Mouse (Mus musculus) kidney, embryonic 15.5 days (tissue): ENCODE measurements around the gene Sowaha. TPM values are rescaled to one million over a fixed set of nuclear protein-coding genes. Genes with fewer than 3 reads are reported as not detected.

Experiments
- ATAC-seq: fragments of 200-750 bp; cut with Nextera tagmentation; replicated peaks from 2 replicates; pipeline ENCODE4 v1.8.0; 2017; ENCODE audit warnings: moderate TSS enrichment; ENCODE audit not compliant: low FRiP score
- H3K27ac ChIP-seq: fragments of 300-500 bp; sonication (generic); 2 replicates; pipeline ENCODE4 v1.5.1; 2015; ENCODE audit warnings: mild to moderate bottlenecking, inconsistent platforms
- H3K27me3 ChIP-seq: fragments of 300-500 bp; sonication (generic); 2 replicates; pipeline ENCODE4 v1.6.1; 2015; ENCODE audit warnings: inconsistent platforms
- H3K36me3 ChIP-seq: fragments of 300-500 bp; sonication (generic); 2 replicates; pipeline ENCODE4 v1.6.1; 2015; ENCODE audit warnings: inconsistent platforms
- H3K4me1 ChIP-seq: fragments of 300-500 bp; sonication (generic); 2 replicates; pipeline ENCODE4 v1.6.1; 2015; ENCODE audit warnings: inconsistent platforms
- H3K4me2 ChIP-seq: fragments of 300-500 bp; sonication (generic); 2 replicates; pipeline ENCODE4 v1.6.1; 2015; ENCODE audit warnings: moderate library complexity, mild to moderate bottlenecking, inconsistent platforms
- H3K4me3 ChIP-seq: fragments of 300-500 bp; sonication (generic); replicated peaks from 2 replicates; pipeline ENCODE4 v1.5.1; 2015; ENCODE audit warnings: mild to moderate bottlenecking, inconsistent platforms
- H3K9ac ChIP-seq: fragments of 300-500 bp; sonication (generic); 2 replicates; pipeline ENCODE4 v1.6.1; 2015; ENCODE audit warnings: mild to moderate bottlenecking, inconsistent platforms
- H3K9me3 ChIP-seq: fragments of 300-500 bp; sonication (generic); replicated peaks from 2 replicates; pipeline ENCODE4 v1.6.1; 2016; ENCODE audit warnings: inconsistent platforms
- WGBS: fragments of 180-500 bp; shearing (Covaris S2); methylation state at CpG from one replicate; pipeline ENCODE4 v1.1.7; 2015; ENCODE audit warnings: mixed read lengths; 5-methylcytosine and 5-hydroxymethylcytosine counted together
- polyA plus RNA-seq: library from polyadenylated mRNA; unstranded; fragments of >200 nt; fragmentation: Nextera tagmentation; extraction: Ambion mirVana; gene quantifications from 2 replicates; pipeline ENCODE4 v1.2.1, GENCODE M21; 2015

The Sowaha gene
- polyA plus RNA-seq, 1 experiment from 2014 or later = 0.23 TPM

- Histone ChIP-seq H3K4me1 (peaks cover 35% of the 10 kb centered on the region), H3K36me3 (no peaks in the 10 kb centered on the region), H3K9me3 (no peaks in the 10 kb centered on the region), H3K4me2 (peak overlapping the region; percentile 95), H3K9ac (peak overlapping the region; percentile 44), H3K27ac (no peak overlapping the region), H3K27me3 (peaks cover 73% of the 10 kb centered on the region), H3K4me3 (peak overlapping the region; percentile 52)
- no peak; the same call in 1 of the 2 replicates for ATAC-seq
- WGBS = 5% methylated on average over 55 of the region's 55 CpGs
Measured at GRCm38 (mm10) chr11:53463551-53464424, 16.3 kb downstream of the Sowaha start.

GRCm38 (mm10) chr11:53461727-53462126 lies 18.3 kb downstream of the Sowaha start:
- 0 out of 2 replicates have a peak, but pooled peaks have one; percentile 17 for ATAC-seq
- Histone ChIP-seq H3K9ac (no peak overlapping the region), H3K27ac (no peak overlapping the region), H3K9me3 (no peaks in the 10 kb centered on the region), H3K4me3 (no peak overlapping the region), H3K36me3 (no peaks in the 10 kb centered on the region), H3K4me1 (peaks cover 41% of the 10 kb centered on the region), H3K4me2 (no peak overlapping the region), H3K27me3 (peaks cover 68% of the 10 kb centered on the region)
- 21% methylated on average over 5 of the region's 5 CpGs for WGBS

- peaks cover 59% of the 10 kb centered on the region for H3K27me3 ChIP-seq
Measured at GRCm38 (mm10) chr11:53460192-53460591, 19.9 kb downstream of the Sowaha start.

GRCm38 (mm10) chr11:53458996-53459395 lies 21.1 kb downstream of the Sowaha start:
- 69% methylated on average over 3 of the region's 3 CpGs for WGBS
- ATAC-seq = no peak
- Histone ChIP-seq H3K36me3 (no peaks in the 10 kb centered on the region), H3K27me3 (peaks cover 47% of the 10 kb centered on the region), H3K4me3 (no peak overlapping the region), H3K4me1 (peaks cover 36% of the 10 kb centered on the region), H3K4me2 (no peak overlapping the region), H3K9ac (no peak overlapping the region), H3K27ac (no peak overlapping the region), H3K9me3 (no peaks in the 10 kb centered on the region)

More at GRCm38 (mm10) chr11:53460192-53460591, 19.9 kb downstream of the Sowaha start:
- Histone ChIP-seq H3K9me3 (no peaks in the 10 kb centered on the region), H3K9ac (no peak overlapping the region), H3K27ac (no peak overlapping the region), H3K36me3 (no peaks in the 10 kb centered on the region), H3K4me1 (peaks cover 36% of the 10 kb centered on the region), H3K4me2 (no peak overlapping the region), H3K4me3 (no peak overlapping the region)
- 88% methylated on average over 3 of the region's 3 CpGs for WGBS
- no peak for ATAC-seq

GRCm38 (mm10) chr11:53457372-53457954 lies 22.6 kb downstream of the Sowaha start:
- H3K27me3 ChIP-seq = peaks cover 32% of the 10 kb centered on the region
- WGBS = 7% methylated on average over 29 of the region's 29 CpGs
- H3K9ac ChIP-seq = peak overlapping the region; percentile 60
- H3K4me1 ChIP-seq = peaks cover 23% of the 10 kb centered on the region
- peak; percentile 30; the same call in 1 of the 2 replicates for ATAC-seq
- H3K4me2 ChIP-seq = peak overlapping the region; percentile 97
- H3K9me3 ChIP-seq = no peaks in the 10 kb centered on the region
- no peaks in the 10 kb centered on the region for H3K36me3 ChIP-seq
- H3K4me3 ChIP-seq = peak overlapping the region; percentile 58
- H3K27ac ChIP-seq = no peak overlapping the region

- Histone ChIP-seq H3K4me3 (peak within 1 kb of the TSS; percentile 58), H3K36me3 (no peaks in the 10 kb centered on the region), H3K9me3 (no peaks in the 10 kb centered on the region), H3K4me1 (peaks cover 18% of the 10 kb centered on the region), H3K27ac (0 out of 2 replicates have a peak within 1 kb of the TSS, but pooled peaks have one; percentile 46), H3K9ac (peak within 1 kb of the TSS; percentile 60), H3K27me3 (peaks cover 25% of the 10 kb centered on the region), H3K4me2 (peak within 1 kb of the TSS; percentile 97)
- peak; percentile 92 for ATAC-seq
- WGBS = 2% methylated on average over 42 of the region's 42 CpGs
Measured at GRCm38 (mm10) chr11:53456474-53457371, 23.4 kb downstream of the Sowaha start, which contains the start of the genes Gm10447 and Shroom1. Gene Gm10447 (minus strand): TSS chr11:53457110. Gene Shroom1 (plus strand): TSS chr11:53457205.

GRCm38 (mm10) chr11:53453031-53453430 lies 27.0 kb downstream of the Sowaha start:
- H3K27ac ChIP-seq = no peak overlapping the region
- no peaks in the 10 kb centered on the region for H3K9me3 ChIP-seq
- 85% methylated on average over 5 of the region's 5 CpGs for WGBS
- H3K27me3 ChIP-seq = peaks cover 14% of the 10 kb centered on the region
- H3K4me1 ChIP-seq = peaks cover 19% of the 10 kb centered on the region
- no peak overlapping the region for H3K4me3 ChIP-seq
- H3K4me2 ChIP-seq = no peak overlapping the region
- H3K36me3 ChIP-seq = no peaks in the 10 kb centered on the region
- no peak overlapping the region for H3K9ac ChIP-seq
- ATAC-seq = no peak

- WGBS = 93% methylated on average over 9 of the region's 9 CpGs
- no peaks in the 10 kb centered on the region for H3K9me3 ChIP-seq
- H3K27ac ChIP-seq = no peak overlapping the region
- H3K4me3 ChIP-seq = no peak overlapping the region
- no peak overlapping the region for H3K4me2 ChIP-seq
- H3K36me3 ChIP-seq = no peaks in the 10 kb centered on the region
- H3K27me3 ChIP-seq = peaks cover 8% of the 10 kb centered on the region; the same call in 1 of the 2 replicates
- H3K4me1 ChIP-seq = peaks cover 16% of the 10 kb centered on the region
- H3K9ac ChIP-seq = no peak overlapping the region
- ATAC-seq = no peak
Measured at GRCm38 (mm10) chr11:53452396-53452795, 27.7 kb downstream of the Sowaha start.

GRCm38 (mm10) chr11:53451361-53451760 lies 28.7 kb downstream of the Sowaha start:
- no peak for ATAC-seq
- no peak overlapping the region for H3K4me2 ChIP-seq
- WGBS = 65% methylated on average over 2 of the region's 2 CpGs
- H3K9me3 ChIP-seq = no peaks in the 10 kb centered on the region
- H3K9ac ChIP-seq = no peak overlapping the region
- no peak overlapping the region for H3K27ac ChIP-seq
- no peaks in the 10 kb centered on the region for H3K36me3 ChIP-seq
- H3K27me3 ChIP-seq = peaks cover 5% of the 10 kb centered on the region; the same call in 1 of the 2 replicates
- H3K4me3 ChIP-seq = no peak overlapping the region
- peaks cover 6% of the 10 kb centered on the region for H3K4me1 ChIP-seq

GRCm38 (mm10) chr11:53450070-53450705 lies 29.9 kb downstream of the Sowaha start:
- no peaks in the 10 kb centered on the region for H3K9me3 ChIP-seq
- no peaks in the 10 kb centered on the region for H3K36me3 ChIP-seq
- ATAC-seq = no peak
- no peak overlapping the region for H3K27ac ChIP-seq
- H3K4me3 ChIP-seq = no peak overlapping the region
- H3K27me3 ChIP-seq = no peaks in the 10 kb centered on the region
- WGBS = 30% methylated on average over 15 of the region's 15 CpGs
- peaks cover 6% of the 10 kb centered on the region; the same call in 1 of the 2 replicates for H3K4me1 ChIP-seq
- no peak overlapping the region for H3K4me2 ChIP-seq
- H3K9ac ChIP-seq = no peak overlapping the region

GRCm38 (mm10) chr11:53448529-53448928 lies 31.5 kb downstream of the Sowaha start:
- Histone ChIP-seq H3K9ac (no peak overlapping the region), H3K9me3 (no peaks in the 10 kb centered on the region), H3K4me3 (no peak overlapping the region), H3K4me1 (peaks cover 6% of the 10 kb centered on the region; the same call in 1 of the 2 replicates), H3K27ac (no peak overlapping the region), H3K27me3 (no peaks in the 10 kb centered on the region), H3K4me2 (no peak overlapping the region), H3K36me3 (no peaks in the 10 kb centered on the region)
- WGBS = 90% methylated on average over 1 of the region's 1 CpGs
- ATAC-seq = no peak
